Mouse (Mus musculus) pancreas, adult 10 weeks (tissue): Measurements from ENCODE around the gene Gm1527. TPM values are rescaled to one million over a fixed set of nuclear protein-coding genes. Genes with fewer than 3 reads are reported as not detected.

ENCODE experiments used
- polyA plus RNA-seq: library from polyadenylated mRNA; stranded (reverse); fragments of 350-450 nt; fragmentation: Illumina TruSeq; extraction: RNeasy Lipid Tissue Mini Kit (QIAGEN cat#74804); gene quantifications from one replicate; pipeline ENCODE4 v1.2.3, GENCODE M21; 2015; ENCODE audit warnings: low read depth, low replicate concordance; ENCODE audit not compliant: insufficient read depth

Gm1527 gene
- not detected for polyA plus RNA-seq

GRCm38 (mm10) chr3:28892317-28892716, at the start of gene Gm1527:
Gene Gm1527, plus strand, starts transcription at chr3:28892617.

Other genes starting within 250 kb of the Gm1527 start
- gene Slc2a2, start 194.7 kb upstream of the Gm1527 start, polyA plus RNA-seq, result 10.9 TPM
- gene Eif5a2, start 111.3 kb upstream of the Gm1527 start, polyA plus RNA-seq, result 0.87 TPM
- gene Rpl22l1, start 87.2 kb upstream of the Gm1527 start, polyA plus RNA-seq, result 127 TPM
- gene Egfem1, start 189.4 kb downstream of the Gm1527 start, polyA plus RNA-seq, result not detected